Mouse (Mus musculus) heart, postnatal 0 days (tissue): Measurements from ENCODE around the gene Pxdc1. TPM values are rescaled to one million over a fixed set of nuclear protein-coding genes. Genes with fewer than 3 reads are reported as not detected.

ENCODE experiments used
- ATAC-seq: fragments of 200-750 bp; cut with Nextera tagmentation; 2 replicates; pipeline ENCODE4 v1.8.0; 2017; ENCODE audit warnings: low read depth, moderate number of reproducible peaks, moderate library complexity; ENCODE audit not compliant: insufficient read depth
- DNase-seq: peaks from one replicate; pipeline ENCODE4 v3.0.0-alpha.2; 2016; ENCODE audit warnings: low spot score
- H3K27ac ChIP-seq: fragments of 300-500 bp; sonication (generic); 2 replicates; pipeline ENCODE4 v1.5.1; 2014; ENCODE audit warnings: low read depth, mild to moderate bottlenecking
- H3K27me3 ChIP-seq: fragments of 300-500 bp; sonication (generic); 2 replicates; pipeline ENCODE4 v1.6.1; 2014; ENCODE audit warnings: low read length, mixed read lengths; ENCODE audit not compliant: control insufficient read depth, insufficient read depth
- H3K36me3 ChIP-seq: fragments of 300-500 bp; sonication (generic); replicated peaks from 2 replicates; pipeline ENCODE4 v1.6.1; 2014; ENCODE audit warnings: low read length, mixed read lengths; ENCODE audit not compliant: control insufficient read depth, insufficient read depth
- H3K4me1 ChIP-seq: fragments of 300-500 bp; sonication (generic); 2 replicates; pipeline ENCODE4 v1.6.1; 2014; ENCODE audit warnings: antibody characterized with exemption; ENCODE audit not compliant: control insufficient read depth, insufficient read depth
- H3K4me2 ChIP-seq: fragments of 300-500 bp; sonication (generic); 2 replicates; pipeline ENCODE4 v1.6.1; 2014; ENCODE audit warnings: low read depth, mild to moderate bottlenecking, low read length, moderate library complexity
- H3K4me3 ChIP-seq: fragments of 300-500 bp; sonication (generic); 2 replicates; pipeline ENCODE4 v1.5.1; 2014; ENCODE audit warnings: low read depth, low read length
- H3K9ac ChIP-seq: fragments of 300-500 bp; sonication (generic); replicated peaks from 2 replicates; pipeline ENCODE4 v1.6.1; 2014; ENCODE audit warnings: low read depth, low read length, mixed read lengths
- H3K9me3 ChIP-seq: fragments of 300-500 bp; sonication (generic); replicated peaks from 2 replicates; pipeline ENCODE4 v1.6.1; 2016; ENCODE audit warnings: low read length; ENCODE audit not compliant: control insufficient read depth
- CTCF ChIP-seq: IDR thresholded peaks from 2 replicates; pipeline ENCODE4 v1.5.1; 2016; ENCODE audit warnings: antibody characterized with exemption, control low read depth, low read depth
- EP300 ChIP-seq: IDR thresholded peaks from 2 replicates; pipeline ENCODE4 v1.6.1; 2016; ENCODE audit warnings: antibody characterized with exemption, low read depth
- WGBS: fragments of 180-500 bp; shearing (Covaris S2); extraction: QIAGEN DNeasy Blood & Tissue Kit; methylation state at CpG from one replicate; pipeline ENCODE4 v1.1.7; 2014; 5-methylcytosine and 5-hydroxymethylcytosine counted together
- polyA plus RNA-seq: library from polyadenylated mRNA; unstranded; fragments of >200 nt; fragmentation: Nextera tagmentation; extraction: Ambion mirVana; gene quantifications from 2 replicates; pipeline ENCODE4 v1.2.1, GENCODE M21; 2015
- total RNA-seq: library from RNA; depleted of rRNA; stranded (reverse); fragments of >200 nt; gene quantifications from 2 replicates; pipeline ENCODE4 v1.2.3, GENCODE M21; 2014; ENCODE audit warnings: low replicate concordance; rRNA removed

The Pxdc1 gene
- total and polyA plus RNA-seq, 2 experiments from 2014 or later: 16.5 to 31.2 TPM

- no peak for ATAC-seq
Measured at GRCm38 (mm10) chr13:34607079-34607478, 46.2 kb downstream of the Pxdc1 start.

GRCm38 (mm10) chr13:34605884-34606283, 47.4 kb downstream of the Pxdc1 start:
- DNase-seq: no peak
- Histone ChIP-seq H3K36me3 (no peaks in the 10 kb centered on the region), H3K4me1 (no peaks in the 10 kb centered on the region), H3K9me3 (no peaks in the 10 kb centered on the region), H3K4me3 (no peak overlapping the region), H3K4me2 (no peak overlapping the region), H3K27me3 (no peaks in the 10 kb centered on the region), H3K27ac (no peak overlapping the region), H3K9ac (no peak overlapping the region)
- no peak for TF ChIP-seq EP300
- no peak for TF ChIP-seq CTCF
- no peak for ATAC-seq
- WGBS: 81% methylated on average over 3 of the region's 3 CpGs

More at GRCm38 (mm10) chr13:34607079-34607478, 46.2 kb downstream of the Pxdc1 start:
- H3K27ac ChIP-seq: no peak overlapping the region
- 58% methylated on average over 2 of the region's 2 CpGs for WGBS
- TF ChIP-seq CTCF: no peak
- TF ChIP-seq EP300: no peak
- H3K4me1 ChIP-seq: no peaks in the 10 kb centered on the region
- H3K9me3 ChIP-seq: no peaks in the 10 kb centered on the region
- no peaks in the 10 kb centered on the region for H3K27me3 ChIP-seq
- H3K9ac ChIP-seq: no peak overlapping the region
- H3K4me2 ChIP-seq: no peak overlapping the region
- no peak for DNase-seq
- no peaks in the 10 kb centered on the region for H3K36me3 ChIP-seq
- H3K4me3 ChIP-seq: no peak overlapping the region

- TF ChIP-seq CTCF (peak; percentile 33), EP300 (no peak)
- 57% methylated on average over 5 of the region's 5 CpGs for WGBS
- no peak overlapping the region for H3K27ac ChIP-seq
Measured at GRCm38 (mm10) chr13:34605206-34605605, 48.1 kb downstream of the Pxdc1 start.

GRCm38 (mm10) chr13:34604406-34604805, 48.9 kb downstream of the Pxdc1 start:
- Histone ChIP-seq H3K9me3 (no peaks in the 10 kb centered on the region), H3K4me1 (no peaks in the 10 kb centered on the region), H3K27me3 (no peaks in the 10 kb centered on the region), H3K4me2 (no peak overlapping the region), H3K9ac (no peak overlapping the region), H3K4me3 (no peak overlapping the region), H3K27ac (no peak overlapping the region), H3K36me3 (no peaks in the 10 kb centered on the region)
- DNase-seq (no peak), ATAC-seq (0 out of 2 replicates have a peak, but pooled peaks have one; percentile 27)
- TF ChIP-seq EP300: no peak
- WGBS: 72% methylated on average over 1 of the region's 1 CpGs

More at GRCm38 (mm10) chr13:34605206-34605605, 48.1 kb downstream of the Pxdc1 start:
- H3K9me3 ChIP-seq: no peaks in the 10 kb centered on the region
- no peak overlapping the region for H3K4me3 ChIP-seq
- H3K36me3 ChIP-seq: no peaks in the 10 kb centered on the region
- ATAC-seq (no peak), DNase-seq (no peak)
- no peaks in the 10 kb centered on the region for H3K4me1 ChIP-seq
- no peak overlapping the region for H3K4me2 ChIP-seq
- no peak overlapping the region for H3K9ac ChIP-seq
- H3K27me3 ChIP-seq: no peaks in the 10 kb centered on the region

- no peaks in the 10 kb centered on the region for H3K9me3 ChIP-seq
- no peaks in the 10 kb centered on the region for H3K4me1 ChIP-seq
- H3K4me2 ChIP-seq: no peak overlapping the region
- ATAC-seq: peak; percentile 17; the same call in 1 of the 2 replicates
- TF ChIP-seq CTCF (no peak), EP300 (no peak)
- H3K36me3 ChIP-seq: no peaks in the 10 kb centered on the region
- no peak overlapping the region for H3K9ac ChIP-seq
- no peak overlapping the region for H3K27ac ChIP-seq
- 31% methylated on average over 2 of the region's 2 CpGs for WGBS
- no peaks in the 10 kb centered on the region for H3K27me3 ChIP-seq
- DNase-seq: peak; percentile 27
- H3K4me3 ChIP-seq: no peak overlapping the region
Measured at GRCm38 (mm10) chr13:34602757-34603156, 50.5 kb downstream of the Pxdc1 start.

- no peak overlapping the region for H3K4me3 ChIP-seq
- H3K27ac ChIP-seq: no peak overlapping the region
- ATAC-seq (no peak), DNase-seq (no peak)
- H3K27me3 ChIP-seq: no peaks in the 10 kb centered on the region
- H3K9ac ChIP-seq: no peak overlapping the region
- TF ChIP-seq EP300 (no peak), CTCF (no peak)
- H3K4me1 ChIP-seq: no peaks in the 10 kb centered on the region
- no peaks in the 10 kb centered on the region for H3K9me3 ChIP-seq
- H3K4me2 ChIP-seq: no peak overlapping the region
- H3K36me3 ChIP-seq: no peaks in the 10 kb centered on the region
Measured at GRCm38 (mm10) chr13:34596797-34597196, 56.5 kb downstream of the Pxdc1 start.

Other genes starting within 250 kb of the Pxdc1 start
- not detected in 2 replicates for gene Fam50b, start 81.4 kb upstream of the Pxdc1 start, total RNA-seq
- not detected in 2 replicates for gene Fam50b, start 81.4 kb upstream of the Pxdc1 start, polyA plus RNA-seq
- 16.7 and 22.9 TPM in 2 replicates for gene Prpf4b, start 221.8 kb upstream of the Pxdc1 start, total RNA-seq
- 32.8 and 37.4 TPM in 2 replicates for gene Prpf4b, start 221.8 kb upstream of the Pxdc1 start, polyA plus RNA-seq